Mouse (Mus musculus): ENCODE data around the gene Hbq1a.
A peak's percentile ranks its signal among the peaks of the same experiment; 100 is the strongest.

Hbq1a gene

DNA sequence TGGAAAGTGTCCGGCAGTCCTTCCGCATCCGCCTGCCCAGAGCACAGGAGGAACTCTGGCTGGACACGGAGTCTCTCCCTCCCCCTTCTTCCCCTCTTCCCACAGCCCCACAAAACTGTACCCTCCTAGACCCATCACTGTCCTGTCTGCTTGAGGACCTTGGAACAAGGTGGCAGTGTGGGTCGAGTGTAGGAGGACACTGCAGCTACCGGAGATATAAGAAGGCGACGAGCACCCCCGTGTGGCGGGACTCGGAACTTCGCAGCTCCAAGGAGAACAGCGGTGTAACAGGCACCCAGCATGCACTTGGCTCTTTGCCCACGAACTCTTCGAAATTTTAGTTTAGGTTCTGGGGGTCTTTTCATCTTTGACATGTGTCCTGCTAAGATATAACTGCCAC is 24.7 kb downstream of the Hbq1a start:
- DNase-seq (ENCODE audit: low read depth) = peak; percentile 87

DNA sequence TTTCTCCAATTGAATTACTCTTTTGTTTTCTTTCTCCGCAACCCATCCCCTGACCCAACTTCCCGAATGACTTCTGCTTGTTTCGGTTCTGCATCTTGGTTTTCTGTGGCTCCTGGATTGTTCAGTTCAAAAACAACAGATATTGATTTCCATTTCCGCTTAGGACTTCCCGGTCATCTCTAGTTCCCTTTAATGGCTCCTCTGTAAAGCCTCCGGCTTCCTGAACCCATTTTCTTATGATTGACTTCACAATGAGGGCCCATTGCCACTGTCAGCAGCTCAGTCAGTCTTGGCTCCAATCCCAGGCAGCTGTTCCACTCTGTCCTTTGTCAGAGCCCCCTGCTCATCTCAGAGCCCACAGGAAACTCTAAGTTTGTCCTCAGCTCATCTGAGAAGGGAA is 31.2 kb downstream of the Hbq1a start:
- DNase-seq (ENCODE audit: low read depth) = no peak

DNA sequence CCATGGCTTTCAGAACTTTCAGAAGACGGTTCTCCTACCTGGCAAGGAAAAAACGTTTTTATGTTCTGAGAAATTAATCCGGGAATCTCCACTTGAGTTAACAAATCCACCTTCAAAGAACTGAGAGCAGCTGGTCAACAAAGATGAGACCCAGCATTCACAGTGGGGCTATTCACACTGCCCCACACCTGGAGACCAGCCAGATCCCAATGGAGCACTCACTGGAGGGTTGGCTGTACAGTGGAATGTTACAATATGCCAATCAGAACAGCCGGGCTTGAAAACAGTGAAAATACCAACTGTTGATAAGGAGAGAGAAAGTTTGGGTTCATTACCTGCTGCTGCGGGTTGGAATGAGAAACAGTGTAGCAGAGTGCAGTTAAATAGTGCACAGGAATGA is 32.0 kb downstream of the Hbq1a start:
- no peak for DNase-seq (ENCODE audit: low read depth)

DNA sequence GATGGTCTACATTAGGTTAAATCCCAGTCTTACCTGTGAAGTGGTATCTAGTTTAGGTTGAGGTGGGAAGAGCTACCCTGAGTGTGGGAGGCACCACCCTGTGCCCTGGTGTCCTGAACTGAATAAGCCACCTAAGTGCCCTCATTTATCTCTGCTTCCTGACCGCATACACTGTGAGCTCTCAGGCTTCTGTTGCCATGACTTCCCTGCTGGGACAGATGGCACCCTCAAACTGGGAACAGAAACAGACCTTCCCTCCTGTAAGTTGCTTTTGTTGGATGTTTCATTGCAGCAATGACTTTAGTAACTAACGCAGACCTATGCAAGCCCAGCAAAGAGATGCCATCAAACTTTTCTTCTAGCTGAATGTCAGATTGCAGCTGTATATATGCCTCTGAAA is 33.4 kb downstream of the Hbq1a start:
- no peak for DNase-seq (ENCODE audit: low read depth)

DNA sequence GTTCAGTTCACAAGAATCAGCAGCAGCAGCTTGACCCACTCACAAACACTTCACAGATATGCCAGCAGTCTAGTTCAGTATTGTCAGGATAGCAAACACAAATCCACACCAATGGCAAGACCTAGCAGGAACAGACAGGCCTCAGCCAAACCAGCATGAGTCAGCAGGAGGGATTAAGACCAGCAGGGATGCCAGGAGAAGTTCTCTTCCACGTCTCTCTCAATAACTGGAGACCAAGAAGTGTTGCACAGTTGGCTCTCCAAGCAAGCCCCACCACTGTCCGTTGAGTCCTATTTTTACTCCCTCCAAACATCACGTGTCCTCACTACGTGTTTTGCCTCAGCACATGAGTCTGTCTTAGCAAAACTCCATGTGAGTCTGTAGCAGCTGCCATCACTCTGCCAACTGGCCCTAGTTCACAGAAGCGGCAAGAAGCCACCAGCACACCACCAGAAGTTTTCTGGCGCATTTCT is 36.6 kb downstream of the Hbq1a start:
- no peak for DNase-seq (ENCODE audit: low read depth)

DNA sequence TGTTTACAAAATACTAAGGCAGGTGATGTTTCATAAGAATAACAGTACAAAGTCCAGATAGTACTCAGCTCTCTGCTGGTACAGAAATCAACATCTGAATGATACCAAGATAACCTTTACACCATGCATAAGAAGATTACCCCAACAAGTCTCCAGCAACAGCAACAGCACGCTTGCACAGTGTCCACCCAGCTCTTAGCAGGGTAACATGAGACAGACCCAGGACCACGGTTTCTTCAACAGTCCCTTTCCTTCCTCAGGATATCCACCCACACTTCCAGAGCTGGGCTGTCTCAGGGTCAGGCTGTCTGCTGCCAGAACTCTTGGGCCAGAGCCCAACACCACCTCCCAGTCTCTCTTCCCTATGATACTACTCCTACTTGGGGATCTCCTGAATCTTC is 39.3 kb downstream of the Hbq1a start:
- no peak for DNase-seq (ENCODE audit: low read depth)

DNA sequence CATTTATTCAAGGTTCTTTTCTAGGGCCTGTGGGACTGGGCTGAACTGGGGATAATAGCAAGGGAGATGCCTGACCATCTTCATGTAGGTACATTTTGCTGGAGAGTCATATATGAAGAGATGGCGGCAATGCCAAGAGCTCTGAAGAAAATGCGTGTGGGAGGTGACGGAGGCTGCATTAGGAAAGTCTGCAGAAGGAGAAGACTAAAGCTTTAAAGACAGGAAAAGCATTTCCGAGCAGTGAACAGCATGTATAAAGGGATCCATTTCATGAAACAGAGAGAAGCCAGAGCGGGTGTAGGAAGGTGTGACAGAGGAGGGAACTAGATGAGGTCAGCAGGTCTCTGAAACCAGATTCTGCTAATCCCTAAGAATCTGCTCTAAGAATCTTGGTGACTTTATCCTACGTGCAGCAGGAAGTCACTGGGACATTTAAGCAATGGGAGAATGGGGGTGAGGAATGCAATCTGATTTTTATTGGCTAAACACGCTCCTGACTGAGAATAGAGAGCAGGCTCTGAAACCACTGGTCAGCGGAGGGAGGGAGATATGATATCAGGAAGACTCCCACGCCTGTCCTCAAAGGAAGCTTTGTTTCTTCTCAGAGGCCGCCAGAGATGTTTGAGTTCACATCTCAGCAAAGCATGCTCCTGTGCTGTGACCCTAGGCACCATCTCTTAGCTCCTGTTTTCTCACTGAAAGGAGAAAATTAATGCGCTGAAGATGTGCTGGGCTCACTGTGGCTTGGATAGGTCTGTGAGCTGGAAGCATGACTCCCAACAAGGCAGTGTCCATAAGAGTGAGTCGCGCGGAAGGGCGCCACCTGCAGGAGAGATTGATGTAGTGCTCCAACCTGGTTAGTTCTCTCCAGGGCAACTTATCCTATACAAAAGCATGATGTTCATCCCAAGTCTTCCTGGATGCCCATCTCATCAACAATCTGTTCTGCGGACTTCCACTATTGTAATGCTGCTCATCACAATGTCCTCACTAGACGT is 40.9 kb downstream of the Hbq1a start:
- DNase-seq (ENCODE audit: low read depth) = peak; percentile 47

DNA sequence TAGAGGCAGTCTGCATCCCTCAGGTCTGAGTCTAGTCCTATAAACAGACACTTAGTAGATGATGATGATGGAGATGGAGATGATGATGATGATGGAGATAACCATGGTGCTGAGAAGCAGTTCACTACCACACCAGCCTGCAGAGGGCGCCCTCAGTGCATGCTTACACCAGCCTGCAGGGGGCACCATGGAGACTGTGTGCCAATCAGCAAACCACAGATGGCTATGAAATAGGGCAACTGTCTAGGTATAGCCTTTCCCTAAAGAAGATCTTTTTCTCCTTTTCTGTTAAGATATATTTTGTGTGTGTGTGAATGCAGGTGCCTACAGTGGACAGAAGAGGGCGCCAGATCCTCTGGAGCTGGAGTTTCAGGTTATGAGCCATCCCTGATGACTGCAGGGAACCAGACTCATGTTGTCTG is 42.9 kb downstream of the Hbq1a start:
- DNase-seq (ENCODE audit: low read depth) = peak; percentile 62

DNA sequence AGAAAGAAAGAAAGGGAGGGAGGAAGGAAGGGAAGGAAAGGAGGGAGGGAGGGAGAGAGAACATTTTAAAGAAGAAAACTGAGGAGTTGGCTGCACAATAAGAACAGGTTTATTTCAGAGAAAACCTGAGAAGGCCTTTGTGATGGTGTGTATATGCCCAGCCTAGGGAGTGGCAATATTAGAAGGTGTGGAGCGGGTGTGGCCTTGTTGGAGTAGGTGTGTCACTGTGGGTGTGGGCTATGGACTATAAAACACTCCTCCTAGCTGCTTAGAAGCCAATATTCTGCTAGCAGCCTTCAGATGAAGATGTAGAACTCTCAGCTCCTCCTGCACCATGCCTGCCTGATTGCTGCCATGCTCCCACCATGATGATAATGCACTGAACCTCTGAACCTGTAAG is 43.5 kb downstream of the Hbq1a start:
- DNase-seq (ENCODE audit: low read depth) = no peak

DNA sequence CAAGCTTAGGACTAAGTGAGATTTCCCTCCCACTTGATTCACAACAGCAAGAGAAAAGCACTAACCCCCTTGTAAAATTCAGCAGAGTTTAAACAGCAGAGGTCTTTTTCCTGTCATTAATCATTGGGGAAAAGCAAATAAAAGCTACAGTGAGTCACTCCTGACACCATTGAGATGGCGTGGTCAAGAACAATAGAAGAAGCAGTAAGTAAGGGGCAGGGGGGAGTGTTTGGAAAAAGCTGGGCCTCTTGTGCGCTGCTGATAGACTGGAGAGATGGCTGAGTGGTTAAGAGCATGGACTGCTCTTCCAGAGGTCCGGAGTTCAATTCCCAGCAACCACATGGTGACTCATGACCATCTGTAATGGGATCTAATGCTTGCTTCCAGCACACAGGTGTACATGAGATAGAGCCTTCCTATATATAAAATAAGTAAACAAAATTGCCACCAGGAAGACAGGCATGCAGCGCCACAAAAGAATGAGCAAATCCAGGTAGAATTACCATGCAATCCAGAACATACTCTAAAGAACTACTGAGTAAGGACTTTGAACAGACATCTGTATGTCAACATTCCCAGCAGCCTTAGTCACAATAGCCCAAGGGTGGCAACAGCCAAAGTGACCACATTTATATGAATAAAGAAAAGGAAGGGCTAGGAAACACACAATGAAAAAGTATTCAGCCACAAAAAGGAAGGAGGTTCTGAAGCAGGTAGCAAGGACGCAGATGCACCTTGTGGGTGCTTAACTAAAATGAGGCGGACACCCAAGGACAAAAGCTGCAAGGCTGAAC is 45.8 kb downstream of the Hbq1a start:
- DNase-seq (ENCODE audit: low read depth) = no peak

DNA sequence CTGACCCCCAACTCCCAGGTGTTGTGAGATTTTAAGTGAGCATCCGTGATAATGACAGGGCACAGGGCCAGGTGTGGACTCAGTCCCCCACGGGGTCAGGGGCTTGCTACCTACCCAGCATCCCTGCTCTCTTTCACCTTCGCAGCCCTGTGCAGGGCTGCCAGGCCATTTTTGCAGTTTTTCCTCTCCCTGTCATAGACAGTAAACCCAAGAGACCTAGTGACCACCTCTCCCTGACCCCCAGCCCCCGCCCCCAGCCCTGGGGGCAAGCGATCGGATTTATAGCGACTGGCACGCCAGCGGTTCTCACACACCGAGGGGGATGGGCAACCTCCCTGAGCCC is 47.4 kb downstream of the Hbq1a start:
- no peak for DNase-seq (ENCODE audit: low read depth)

DNA sequence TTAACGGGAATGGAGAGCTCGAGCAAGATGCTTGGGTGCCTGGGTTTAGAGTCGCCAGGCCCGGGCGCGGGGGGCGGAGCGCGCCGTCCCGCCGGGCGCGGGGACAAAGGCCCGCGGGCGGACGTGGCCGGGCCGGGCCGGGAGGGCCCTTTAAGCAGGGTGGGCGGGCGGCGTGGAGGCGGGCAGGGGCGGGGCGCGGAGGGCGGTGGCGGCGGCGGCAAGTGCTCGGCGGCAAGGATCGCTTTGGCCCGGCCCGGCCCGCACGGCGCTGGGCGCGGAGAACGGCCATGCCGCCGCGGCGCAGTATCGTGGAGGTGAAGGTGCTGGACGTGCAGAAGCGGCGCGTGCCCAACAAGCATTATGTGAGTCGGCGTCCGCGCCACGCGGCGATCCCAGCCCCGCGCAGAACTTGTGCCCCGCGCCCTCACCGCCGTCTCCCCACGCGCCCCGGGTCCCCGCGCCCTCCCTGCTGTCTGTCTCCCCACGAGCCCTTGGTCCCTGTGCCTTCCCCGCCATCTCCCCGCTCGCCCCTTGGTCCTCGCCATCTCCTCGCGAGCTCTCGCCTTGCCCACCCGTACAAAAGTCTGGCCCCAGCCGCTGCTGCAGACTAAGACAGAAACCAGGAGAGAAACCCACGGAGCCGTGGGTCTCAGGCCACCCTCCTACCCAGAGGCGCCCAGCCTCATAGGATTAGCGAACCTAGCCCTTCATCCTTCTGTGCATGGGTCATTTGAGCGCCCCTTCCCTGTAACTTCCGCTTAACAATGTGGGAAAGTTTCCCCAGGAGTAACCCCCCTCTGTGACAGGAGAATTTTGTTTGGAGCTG is 48.0 kb downstream of the Hbq1a start, which contains the start of gene Sh3pxd2b:
TSS of gene Sh3pxd2b (plus strand) at position 214 of the 826 bp plus-strand sequence.
- DNase-seq (ENCODE audit: low read depth) = no peak

DNA sequence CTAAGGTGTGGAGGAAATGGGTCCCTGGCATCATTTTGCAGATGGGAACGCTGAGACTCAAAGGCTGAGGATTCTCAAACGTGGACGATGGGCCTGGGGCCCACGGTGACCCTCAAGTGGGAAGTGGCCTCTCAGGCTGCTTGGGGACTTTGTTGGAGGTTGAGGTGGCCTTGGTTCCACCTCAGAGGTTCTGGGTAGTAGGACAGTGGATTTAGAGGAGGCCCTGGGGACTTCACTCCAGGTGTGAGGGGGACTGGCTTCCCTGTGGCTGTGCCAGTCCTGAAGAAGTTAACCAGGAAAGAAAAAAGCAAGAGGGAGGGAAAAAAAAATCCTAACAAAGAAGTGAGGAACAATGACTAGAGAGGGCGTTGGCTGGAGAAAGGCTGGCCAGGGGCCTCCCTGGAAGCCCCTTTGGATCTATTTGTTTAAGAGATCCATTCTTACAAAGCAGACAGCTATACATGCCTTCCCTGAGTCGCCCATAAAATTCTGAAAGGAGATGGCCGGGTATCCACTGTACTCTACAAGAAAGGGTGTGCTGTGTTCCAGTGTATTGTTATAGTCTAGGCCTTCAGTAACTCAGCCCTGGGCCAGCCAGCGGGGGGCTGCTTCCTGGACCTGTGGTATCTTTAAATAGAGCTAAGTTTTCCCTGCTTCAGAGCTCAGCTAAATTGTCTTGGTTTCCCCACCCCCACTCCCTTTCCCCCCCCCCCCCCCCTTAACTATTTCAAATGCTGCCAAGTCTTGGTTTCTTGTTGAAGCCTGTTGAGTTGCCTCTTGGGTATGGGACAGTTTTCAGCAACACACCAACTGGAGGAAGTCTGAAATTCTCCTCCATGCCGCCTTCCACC is 48.8 kb downstream of the Hbq1a start:
- no peak for DNase-seq (ENCODE audit: low read depth)

DNA sequence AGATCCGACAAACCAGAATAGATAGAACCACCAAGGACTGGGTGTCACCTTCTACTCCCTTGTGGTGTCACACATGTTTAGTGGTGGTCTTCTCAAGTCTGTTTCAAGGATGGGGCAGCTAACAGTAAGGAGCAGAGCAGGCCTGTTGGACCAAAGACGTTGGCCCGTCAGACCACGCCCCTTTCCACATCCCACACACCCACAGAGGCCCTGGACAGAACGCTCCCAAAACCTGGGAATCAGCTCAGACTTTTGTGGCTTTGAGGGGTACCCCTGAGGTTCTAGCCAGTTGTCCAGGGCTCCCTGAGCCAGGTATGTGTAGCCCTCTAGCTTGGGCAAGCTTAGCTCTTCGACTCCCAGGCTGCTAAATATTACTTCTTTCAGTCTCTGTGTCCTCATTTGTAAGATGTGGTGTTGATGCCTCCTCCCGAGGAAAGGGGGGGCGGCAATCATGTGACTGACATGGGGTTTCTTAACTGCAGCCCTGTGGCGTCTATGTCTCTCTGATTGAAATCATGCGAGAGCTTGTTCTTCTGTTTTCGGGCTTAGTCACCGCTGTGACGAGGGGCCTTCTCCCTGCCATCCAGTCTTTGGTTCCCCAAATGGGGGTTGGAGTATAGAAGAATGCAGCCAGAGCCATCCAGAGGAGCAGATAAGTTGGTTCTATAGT is 49.5 kb downstream of the Hbq1a start:
- DNase-seq (ENCODE audit: low read depth) = no peak
